Mouse (Mus musculus) forebrain, embryonic 12.5 days (tissue): ENCODE measurements around the gene Gm37240. TPM values are rescaled to one million over a fixed set of nuclear protein-coding genes. Genes with fewer than 3 reads are reported as not detected.

Experiments used
- ATAC-seq: fragments of 200-750 bp; cut with Nextera tagmentation; 2 replicates; pipeline ENCODE4 v1.8.0; 2017; ENCODE audit warnings: moderate TSS enrichment; ENCODE audit not compliant: low FRiP score
- H3K27ac ChIP-seq: fragments of 300-500 bp; sonication (generic); 2 replicates; pipeline ENCODE4 v1.5.1; 2016; ENCODE audit warnings: mild to moderate bottlenecking
- H3K27me3 ChIP-seq: fragments of 300-500 bp; sonication (generic); 2 replicates; pipeline ENCODE4 v1.6.1; 2016; ENCODE audit warnings: mild to moderate bottlenecking
- H3K36me3 ChIP-seq: fragments of 300-500 bp; sonication (generic); replicated peaks from 2 replicates; pipeline ENCODE4 v1.6.1; 2016; ENCODE audit warnings: mild to moderate bottlenecking
- H3K4me1 ChIP-seq: fragments of 300-500 bp; sonication (generic); 2 replicates; pipeline ENCODE4 v1.6.1; 2016
- H3K4me2 ChIP-seq: fragments of 300-500 bp; sonication (generic); 2 replicates; pipeline ENCODE4 v1.6.1; 2016; ENCODE audit warnings: mild to moderate bottlenecking, moderate library complexity
- H3K4me3 ChIP-seq: fragments of 300-500 bp; sonication (generic); replicated peaks from 2 replicates; pipeline ENCODE4 v1.5.1; 2016; ENCODE audit warnings: mild to moderate bottlenecking
- H3K9ac ChIP-seq: fragments of 300-500 bp; sonication (generic); 2 replicates; pipeline ENCODE4 v1.6.1; 2016; ENCODE audit warnings: mild to moderate bottlenecking
- H3K9me3 ChIP-seq: fragments of 300-500 bp; sonication (generic); 2 replicates; pipeline ENCODE4 v1.6.1; 2016
- WGBS: fragments of 180-500 bp; shearing (Covaris S2); methylation state at CpG from one replicate; pipeline ENCODE4 v1.1.7; 2016; 5-methylcytosine and 5-hydroxymethylcytosine counted together
- polyA plus RNA-seq: library from polyadenylated mRNA; unstranded; fragments of >200 nt; fragmentation: Nextera tagmentation; extraction: Ambion mirVana; gene quantifications from 2 replicates; pipeline ENCODE4 v1.2.1, GENCODE M21; 2016

Gm37240 gene
- polyA plus RNA-seq, 1 experiment from 2014 or later: 0.57 TPM

DNA sequence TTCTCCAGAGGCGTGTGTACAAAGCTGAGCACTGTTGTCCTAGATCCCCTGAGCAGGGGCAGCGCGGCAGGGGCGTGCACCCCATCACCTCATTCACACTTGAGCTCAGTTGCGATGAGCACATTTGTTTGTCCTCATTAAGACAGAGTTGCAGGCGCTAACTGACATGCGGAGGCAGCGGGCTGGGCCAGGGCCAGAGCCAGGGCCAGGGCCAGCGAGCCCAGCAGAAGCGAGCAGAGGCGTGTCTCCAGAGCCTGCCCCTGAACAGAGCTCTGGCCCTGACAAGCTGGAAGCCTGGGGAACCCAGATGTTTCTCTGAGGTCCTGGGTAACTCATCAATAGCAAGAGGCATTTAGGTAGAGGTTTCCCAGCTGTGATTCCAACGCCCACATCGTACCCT, 1142.6 kb downstream of the Gm37240 start:
- Histone ChIP-seq H3K4me1 (peaks cover 20% of the 10 kb centered on the region), H3K4me2 (no peak overlapping the region), H3K9ac (no peak overlapping the region), H3K9me3 (no peaks in the 10 kb centered on the region), H3K4me3 (no peak overlapping the region), H3K27me3 (no peaks in the 10 kb centered on the region), H3K36me3 (no peaks in the 10 kb centered on the region), H3K27ac (no peak overlapping the region)
- no peak; the same call in 1 of the 2 replicates for ATAC-seq
- 70% methylated on average over 13 of the region's 13 CpGs for WGBS

DNA sequence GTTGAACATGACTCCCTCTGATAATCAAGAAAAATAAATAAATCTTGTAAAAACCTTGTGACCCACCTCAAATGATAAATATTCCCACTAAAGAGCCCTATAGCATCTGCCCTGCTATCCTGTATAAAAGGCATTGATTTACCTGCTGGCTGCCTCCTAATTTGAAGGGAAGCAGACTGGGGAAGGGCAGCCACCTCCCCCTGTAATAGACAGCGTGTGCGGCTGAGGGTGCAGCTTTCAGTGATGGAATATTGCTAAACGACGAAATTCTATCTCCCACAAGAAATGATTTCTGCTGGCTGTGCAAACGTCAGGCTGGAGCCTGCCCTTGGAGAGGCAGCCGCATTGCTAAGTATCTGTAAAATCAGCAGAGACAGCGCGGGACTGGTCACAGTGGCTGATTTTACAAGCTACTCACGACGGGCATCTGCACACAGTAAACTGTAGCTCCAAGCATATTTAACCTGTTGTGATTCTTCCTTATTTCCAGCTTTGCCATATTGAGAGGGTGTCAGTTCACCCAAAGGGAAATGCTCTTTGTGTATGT, 1147.2 kb downstream of the Gm37240 start:
- peaks cover 17% of the 10 kb centered on the region for H3K4me1 ChIP-seq
- ATAC-seq: no peak
- no peak overlapping the region for H3K4me3 ChIP-seq
- no peak overlapping the region for H3K27ac ChIP-seq
- no peaks in the 10 kb centered on the region for H3K36me3 ChIP-seq
- peaks cover 10% of the 10 kb centered on the region; the same call in 1 of the 2 replicates for H3K27me3 ChIP-seq
- no peak overlapping the region for H3K4me2 ChIP-seq
- H3K9ac ChIP-seq: no peak overlapping the region
- WGBS: 71% methylated on average over 10 of the region's 10 CpGs
- no peaks in the 10 kb centered on the region for H3K9me3 ChIP-seq

DNA sequence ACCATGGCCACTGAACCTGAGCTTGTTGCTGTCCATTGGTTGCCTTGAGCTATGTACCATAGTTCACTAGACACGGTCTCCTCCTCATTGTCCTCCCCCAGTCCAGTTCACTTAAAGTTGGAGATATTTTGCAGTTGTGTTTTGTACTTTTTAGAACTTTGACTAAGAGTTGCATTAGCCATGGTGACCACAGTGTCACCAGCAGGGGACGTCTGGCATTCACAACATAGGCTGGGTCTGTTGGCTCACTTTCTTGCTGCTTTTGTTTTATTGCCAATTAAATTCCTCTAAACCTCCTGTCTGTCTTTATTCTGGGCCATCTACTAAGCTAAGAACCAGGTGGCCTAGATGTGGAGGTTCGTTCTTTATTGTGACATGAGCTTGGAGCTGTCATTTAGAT, 1150.2 kb downstream of the Gm37240 start:
- no peak overlapping the region for H3K27ac ChIP-seq
- no peak overlapping the region for H3K4me2 ChIP-seq
- no peaks in the 10 kb centered on the region for H3K9me3 ChIP-seq
- WGBS: 70% methylated on average over 3 of the region's 3 CpGs
- H3K9ac ChIP-seq: no peak overlapping the region
- ATAC-seq: no peak
- peaks cover 17% of the 10 kb centered on the region for H3K4me1 ChIP-seq
- H3K4me3 ChIP-seq: no peak overlapping the region
- H3K27me3 ChIP-seq: peaks cover 11% of the 10 kb centered on the region; the same call in 1 of the 2 replicates
- H3K36me3 ChIP-seq: no peaks in the 10 kb centered on the region

DNA sequence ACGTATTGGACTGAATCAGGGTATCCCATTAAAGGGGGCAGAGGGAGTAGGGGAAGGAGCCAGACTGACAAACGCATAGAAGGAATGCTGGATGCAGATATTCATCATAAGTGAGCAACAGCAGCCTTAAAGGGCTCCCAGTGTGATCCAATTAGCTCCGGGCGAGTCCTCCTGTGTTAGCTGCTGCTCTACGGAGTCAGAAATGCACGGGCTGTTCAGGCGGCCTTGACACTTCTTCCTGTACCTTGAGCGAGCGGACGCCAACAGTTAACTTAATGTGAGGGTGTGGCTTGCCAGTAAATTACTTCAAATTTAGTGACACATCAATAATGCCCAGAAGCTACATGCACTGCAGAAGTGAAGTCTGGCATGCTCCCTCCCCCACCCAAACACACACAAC, 1151.6 kb downstream of the Gm37240 start:
- no peak for ATAC-seq
- WGBS: 56% methylated on average over 10 of the region's 10 CpGs
- no peak overlapping the region for H3K27ac ChIP-seq
- no peak overlapping the region for H3K4me2 ChIP-seq
- H3K9ac ChIP-seq: no peak overlapping the region
- no peaks in the 10 kb centered on the region for H3K9me3 ChIP-seq
- H3K27me3 ChIP-seq: peaks cover 14% of the 10 kb centered on the region
- H3K36me3 ChIP-seq: no peaks in the 10 kb centered on the region
- peaks cover 31% of the 10 kb centered on the region for H3K4me1 ChIP-seq
- no peak overlapping the region for H3K4me3 ChIP-seq

DNA sequence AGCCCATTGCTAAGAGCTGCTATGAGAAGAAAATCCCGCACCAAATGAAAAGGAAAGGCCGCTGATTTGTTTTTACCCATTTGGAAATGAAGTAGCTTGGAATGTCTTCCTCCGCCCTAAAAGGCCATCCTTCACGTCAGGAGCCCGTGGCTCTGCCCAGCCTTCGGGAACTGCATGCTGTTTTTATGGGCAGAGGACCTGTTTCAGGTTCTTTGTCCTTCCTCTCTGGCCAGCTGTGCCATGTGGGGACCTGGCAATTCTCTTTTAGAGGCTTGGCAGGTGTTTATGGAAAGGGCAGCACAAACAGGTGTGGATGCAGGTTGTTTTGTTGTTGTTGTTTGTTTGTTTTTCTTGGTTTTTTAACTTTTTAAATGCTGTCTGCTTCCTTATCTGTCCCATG, 1154.8 kb downstream of the Gm37240 start:
- 4% methylated on average over 6 of the region's 6 CpGs for WGBS
- Histone ChIP-seq H3K9ac (0 out of 2 replicates have a peak overlapping the region, but pooled peaks have one; percentile 41), H3K27me3 (peaks cover 23% of the 10 kb centered on the region), H3K4me3 (peak overlapping the region; percentile 29), H3K36me3 (no peaks in the 10 kb centered on the region), H3K4me2 (peak overlapping the region; percentile 61), H3K4me1 (peaks cover 31% of the 10 kb centered on the region), H3K27ac (peak overlapping the region; percentile 80), H3K9me3 (no peaks in the 10 kb centered on the region)
- ATAC-seq: peak; percentile 33

DNA sequence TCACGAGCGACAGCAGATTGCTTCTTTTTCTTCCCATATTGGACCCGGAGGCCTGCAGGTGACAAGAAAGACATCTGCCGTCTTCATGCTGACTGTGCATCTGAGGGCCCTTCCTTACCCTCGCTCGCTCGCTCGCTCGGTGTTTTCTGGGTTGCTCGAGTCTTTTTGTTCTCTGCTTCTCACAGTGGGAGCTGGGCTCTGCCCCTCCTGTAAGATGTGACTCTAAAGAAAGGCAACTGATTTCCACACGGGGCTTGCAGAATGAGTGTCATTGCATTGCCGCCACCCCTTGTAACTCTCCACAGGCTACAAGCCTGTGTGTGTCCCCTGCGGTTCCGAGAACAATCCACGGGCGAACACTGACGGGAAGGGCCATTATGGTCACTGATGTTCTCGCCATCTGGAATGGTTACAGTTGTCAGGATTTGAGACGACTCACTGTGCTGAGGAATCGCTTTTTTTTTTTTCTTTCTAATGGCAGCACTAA, 1155.3 kb downstream of the Gm37240 start:
- H3K36me3 ChIP-seq: no peaks in the 10 kb centered on the region
- H3K4me1 ChIP-seq: peaks cover 31% of the 10 kb centered on the region
- WGBS: under 1% methylated on average over 20 of the region's 20 CpGs
- H3K9ac ChIP-seq: peak overlapping the region; percentile 41; the same call in 1 of the 2 replicates
- peak overlapping the region; percentile 29 for H3K4me3 ChIP-seq
- H3K27me3 ChIP-seq: peaks cover 23% of the 10 kb centered on the region
- peak overlapping the region; percentile 80 for H3K27ac ChIP-seq
- H3K9me3 ChIP-seq: no peaks in the 10 kb centered on the region
- peak; percentile 79 for ATAC-seq
- peak overlapping the region; percentile 61 for H3K4me2 ChIP-seq

DNA sequence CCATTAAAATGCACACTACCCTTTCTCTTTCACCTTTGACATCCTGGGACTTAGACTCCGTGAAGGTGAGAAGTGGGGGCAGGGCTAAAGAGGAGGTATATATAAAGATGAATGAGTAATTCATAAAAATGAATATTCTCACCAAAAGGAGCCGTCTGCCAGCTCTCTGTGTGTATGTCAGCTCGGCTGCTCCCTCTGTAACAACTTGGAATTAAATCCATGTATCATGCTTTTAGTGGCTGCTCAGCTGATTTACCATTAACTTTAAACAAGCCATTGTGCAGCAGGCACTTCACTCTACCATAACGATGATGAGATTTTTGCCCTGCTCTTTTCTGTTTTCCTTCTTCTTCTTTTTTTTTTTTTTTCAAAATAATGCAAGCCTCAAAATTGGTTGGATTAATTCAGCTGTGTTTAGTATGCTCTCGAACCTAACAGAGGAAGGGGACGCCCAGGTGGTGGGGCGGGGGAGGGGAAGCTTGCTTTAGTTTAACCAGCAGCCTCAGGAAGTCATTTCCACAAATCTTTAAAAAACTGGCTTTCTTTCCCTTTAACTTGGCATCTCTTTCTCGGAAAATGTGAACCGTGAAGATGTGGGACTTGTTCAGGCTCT, 1155.8 kb downstream of the Gm37240 start:
- H3K9me3 ChIP-seq: no peaks in the 10 kb centered on the region
- peaks cover 31% of the 10 kb centered on the region for H3K4me1 ChIP-seq
- peak overlapping the region; percentile 29 for H3K4me3 ChIP-seq
- peak overlapping the region; percentile 80 for H3K27ac ChIP-seq
- H3K9ac ChIP-seq: peak overlapping the region; percentile 41; the same call in 1 of the 2 replicates
- H3K27me3 ChIP-seq: peaks cover 18% of the 10 kb centered on the region
- H3K36me3 ChIP-seq: no peaks in the 10 kb centered on the region
- peak overlapping the region; percentile 61 for H3K4me2 ChIP-seq
- 11% methylated on average over 9 of the region's 9 CpGs for WGBS
- ATAC-seq: 0 out of 2 replicates have a peak, but pooled peaks have one; percentile 8

DNA sequence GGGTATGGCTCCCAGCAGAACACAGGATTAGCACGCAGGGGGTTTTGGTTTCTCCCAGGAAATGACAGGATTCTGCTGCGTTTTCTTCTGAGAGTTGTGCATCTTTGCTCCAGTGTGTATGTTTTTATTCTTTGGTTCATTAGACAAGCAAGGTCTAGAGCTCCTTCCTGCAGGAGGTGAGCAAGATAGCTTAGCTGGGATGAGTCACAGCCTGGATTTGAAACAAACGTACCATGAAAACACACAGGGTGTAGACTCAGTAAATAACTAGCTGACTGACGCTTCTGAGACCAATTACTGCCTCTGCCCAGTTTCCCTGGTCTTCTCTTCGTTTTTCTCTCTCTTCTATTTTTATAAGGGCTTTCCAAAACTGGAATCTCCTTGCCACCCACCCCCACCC, 1156.3 kb downstream of the Gm37240 start:
- Histone ChIP-seq H3K36me3 (no peaks in the 10 kb centered on the region), H3K27ac (peak overlapping the region; percentile 80), H3K4me3 (no peak overlapping the region), H3K4me1 (peaks cover 31% of the 10 kb centered on the region), H3K9me3 (no peaks in the 10 kb centered on the region), H3K27me3 (peaks cover 17% of the 10 kb centered on the region), H3K9ac (no peak overlapping the region), H3K4me2 (peak overlapping the region; percentile 61; the same call in 1 of the 2 replicates)
- WGBS: 37% methylated on average over 5 of the region's 5 CpGs
- no peak for ATAC-seq

DNA sequence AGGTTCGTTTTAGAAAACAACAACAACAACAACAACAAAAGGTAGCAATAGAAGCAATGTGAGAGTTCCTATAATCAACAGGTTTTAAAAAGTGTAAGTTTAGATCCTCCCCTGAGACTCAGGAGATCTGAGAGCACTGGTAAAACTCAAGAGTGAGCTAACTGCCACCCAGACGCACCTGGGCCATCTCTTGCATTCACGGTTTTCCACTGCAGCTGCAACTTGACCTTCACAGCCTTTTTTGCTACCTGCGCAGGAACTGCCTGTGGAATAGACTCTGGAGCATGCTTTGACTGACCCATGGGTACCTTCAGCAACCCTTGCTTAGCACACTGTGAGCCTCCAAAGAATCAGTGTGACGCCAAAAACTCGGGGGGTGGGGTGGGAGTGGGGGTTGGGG, 1157.5 kb downstream of the Gm37240 start:
- Histone ChIP-seq H3K4me1 (peaks cover 26% of the 10 kb centered on the region), H3K27me3 (peaks cover 12% of the 10 kb centered on the region), H3K4me3 (no peak overlapping the region), H3K9ac (no peak overlapping the region), H3K4me2 (no peak overlapping the region), H3K27ac (no peak overlapping the region), H3K36me3 (no peaks in the 10 kb centered on the region), H3K9me3 (no peaks in the 10 kb centered on the region)
- no peak for ATAC-seq
- 86% methylated on average over 6 of the region's 6 CpGs for WGBS

DNA sequence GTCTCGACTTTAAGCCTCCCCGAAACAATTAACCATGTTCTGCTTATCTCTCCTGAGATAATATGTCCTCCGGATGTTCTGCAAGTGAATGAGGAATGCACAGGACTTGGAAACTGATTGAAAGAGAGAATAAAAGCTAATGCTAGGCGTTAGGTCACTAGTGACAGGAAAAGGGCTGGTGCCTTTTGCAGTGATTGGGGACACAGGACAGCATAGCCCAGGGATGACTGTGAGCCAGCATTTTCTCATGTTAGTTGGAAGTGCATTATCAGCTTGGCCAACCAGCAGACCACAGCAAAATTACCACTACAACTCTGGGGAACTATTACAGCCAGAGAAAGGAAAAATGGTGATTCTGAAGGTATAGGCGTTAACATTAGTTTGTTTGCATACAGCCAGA, 1163.3 kb downstream of the Gm37240 start:
- no peak overlapping the region for H3K4me3 ChIP-seq
- H3K36me3 ChIP-seq: no peaks in the 10 kb centered on the region
- WGBS: 74% methylated on average over 5 of the region's 5 CpGs
- H3K9me3 ChIP-seq: no peaks in the 10 kb centered on the region
- H3K27ac ChIP-seq: no peak overlapping the region
- ATAC-seq: no peak
- no peak overlapping the region for H3K9ac ChIP-seq
- no peaks in the 10 kb centered on the region for H3K4me1 ChIP-seq
- no peaks in the 10 kb centered on the region for H3K27me3 ChIP-seq
- no peak overlapping the region for H3K4me2 ChIP-seq

DNA sequence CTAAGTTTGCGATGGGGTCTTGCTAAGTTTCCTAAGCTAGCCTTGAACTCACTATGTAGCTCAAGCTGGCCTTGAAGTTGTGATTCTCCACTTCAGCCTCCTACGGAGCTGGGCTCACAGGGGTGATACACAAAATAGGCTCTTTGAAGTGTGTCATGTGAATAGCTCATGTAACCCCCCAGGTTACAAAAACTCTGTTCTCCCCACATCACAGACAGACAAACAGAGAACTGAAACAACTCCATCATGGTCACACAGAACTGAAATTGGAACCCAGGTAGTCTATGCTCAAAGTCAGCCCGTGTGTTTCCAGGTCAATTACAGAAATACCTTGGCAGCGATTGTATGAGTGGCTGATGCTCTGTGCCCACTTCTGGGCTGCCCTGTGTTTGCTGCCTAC, 1164.6 kb downstream of the Gm37240 start:
- no peaks in the 10 kb centered on the region for H3K9me3 ChIP-seq
- H3K4me3 ChIP-seq: no peak overlapping the region
- WGBS: 90% methylated on average over 4 of the region's 4 CpGs
- no peak for ATAC-seq
- no peaks in the 10 kb centered on the region for H3K27me3 ChIP-seq
- no peaks in the 10 kb centered on the region for H3K36me3 ChIP-seq
- H3K9ac ChIP-seq: no peak overlapping the region
- H3K4me2 ChIP-seq: no peak overlapping the region
- H3K27ac ChIP-seq: no peak overlapping the region
- no peaks in the 10 kb centered on the region for H3K4me1 ChIP-seq

DNA sequence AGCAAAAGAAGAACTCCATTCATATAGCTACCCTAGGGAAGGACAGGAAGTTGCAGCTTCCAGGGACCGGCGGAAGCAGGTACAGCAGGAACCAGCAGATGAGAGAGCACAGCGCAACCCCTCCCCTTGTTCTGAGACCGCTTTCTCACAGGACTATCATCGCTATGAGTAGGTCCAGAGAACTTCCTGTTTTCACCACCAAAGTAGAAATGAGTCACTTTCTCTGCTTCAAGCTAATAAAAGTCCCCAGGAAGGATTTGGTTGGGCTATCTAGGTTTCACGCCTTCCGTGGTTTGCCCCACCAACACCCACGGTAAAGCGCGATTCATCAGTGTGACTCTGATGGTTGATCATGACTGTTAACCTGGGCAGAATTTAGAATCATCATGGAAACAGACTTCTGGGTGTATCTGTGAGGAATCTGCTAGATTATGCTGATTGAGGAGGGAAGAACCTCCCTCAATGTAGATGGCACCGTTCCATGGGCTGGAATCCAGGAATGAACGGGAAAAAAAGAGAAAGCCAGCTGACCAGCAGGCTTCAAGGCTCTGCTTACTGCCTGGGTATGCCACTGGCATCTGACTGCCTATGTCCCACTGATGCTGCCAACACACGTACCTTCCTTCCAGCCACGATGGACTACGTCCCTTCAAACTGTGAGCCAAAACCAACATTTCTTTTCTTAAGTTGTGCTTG, 1172.1 kb downstream of the Gm37240 start:
- H3K36me3 ChIP-seq: no peaks in the 10 kb centered on the region
- no peak overlapping the region for H3K27ac ChIP-seq
- H3K9me3 ChIP-seq: no peaks in the 10 kb centered on the region
- no peak overlapping the region for H3K4me3 ChIP-seq
- no peak overlapping the region for H3K9ac ChIP-seq
- H3K27me3 ChIP-seq: no peaks in the 10 kb centered on the region
- no peak for ATAC-seq
- no peaks in the 10 kb centered on the region for H3K4me1 ChIP-seq
- no peak overlapping the region for H3K4me2 ChIP-seq
- WGBS: 94% methylated on average over 15 of the region's 15 CpGs
